8 mouse cellular contexts compared by ENCODE assay signal in the genomic region with DNA sequence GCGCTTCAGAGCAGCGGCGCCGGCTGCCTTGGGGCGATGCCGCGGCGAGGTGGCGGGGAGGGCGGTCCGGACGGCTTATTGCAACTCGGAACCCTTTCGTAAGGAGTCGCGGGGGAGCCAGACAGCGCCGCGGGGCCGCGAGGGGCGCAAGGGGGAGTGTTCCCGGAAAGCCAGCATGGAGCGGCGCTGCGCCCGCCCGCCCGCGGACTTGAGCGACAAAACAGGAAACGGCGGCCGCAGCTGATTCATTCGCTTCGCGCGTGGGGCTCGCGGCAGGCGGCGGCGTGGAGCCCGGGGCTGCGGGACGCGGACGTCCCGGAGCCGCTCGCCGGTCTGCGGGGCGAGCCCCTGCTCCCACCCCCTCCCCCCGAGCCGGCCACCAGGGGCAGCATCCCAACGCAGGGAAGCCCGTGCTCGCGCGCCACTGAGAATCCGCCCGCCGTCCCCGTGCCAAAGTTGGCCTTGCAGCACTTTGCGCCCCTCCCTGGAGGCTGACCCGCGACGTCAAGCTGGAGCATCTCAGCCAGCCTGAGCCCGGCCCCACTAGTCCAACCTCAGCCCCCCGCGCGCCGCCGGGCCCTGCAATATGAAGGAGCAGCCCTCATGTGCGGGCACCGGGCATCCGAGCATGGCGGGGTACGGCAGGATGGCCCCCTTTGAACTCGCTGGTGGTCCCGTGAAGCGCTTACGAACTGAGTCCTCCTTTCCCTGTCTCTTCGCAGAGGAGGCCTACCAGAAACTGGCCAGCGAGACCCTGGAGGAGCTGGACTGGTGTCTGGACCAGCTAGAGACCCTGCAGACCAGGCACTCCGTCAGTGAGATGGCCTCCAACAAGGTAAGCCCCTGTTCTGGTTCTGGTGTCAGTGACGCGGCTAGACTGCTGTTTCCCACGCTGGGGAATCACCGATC.
DNase-seq lines count a peak whose midpoint lies in the region; ATAC-seq and TF ChIP-seq lines count a peak whose summit lies in the region.

No protein-coding gene starts in this region.

- ATAC-seq in CD4-positive, CD25-positive, alpha-beta regulatory T cell, adult 4 months = peak; percentile 48
- peak; percentile 69 for ATAC-seq in heart, embryonic 15.5 days (replicated peaks; ENCODE audit: insufficient number of reproducible peaks, insufficient read depth, low FRiP score, low read depth)
- ATAC-seq in liver, embryonic 16.5 days (ENCODE audit: low read depth) = peak; percentile 57
- peak; percentile 86 for ATAC-seq in neural tube, embryonic 11.5 days (ENCODE audit: insufficient read depth, low FRiP score, low TSS enrichment)
- ATAC-seq in stomach, postnatal 0 days (ENCODE audit: low FRiP score, low TSS enrichment) = peak; percentile 83

- peak overlapping the region; percentile 86 for H3K9ac ChIP-seq in heart, embryonic 15.5 days
- H3K9ac ChIP-seq in liver, embryonic 16.5 days (ENCODE audit: low read depth, low read length) = peak overlapping the region; percentile 26
- H3K9ac ChIP-seq in neural tube, embryonic 11.5 days (ENCODE audit: low read length) = peak overlapping the region; percentile 80
- peak overlapping the region; percentile 73 for H3K9ac ChIP-seq in stomach, postnatal 0 days (ENCODE audit: low read length)

- H3K27ac ChIP-seq in heart, embryonic 15.5 days = peak overlapping the region; percentile 78
- H3K27ac ChIP-seq in liver, embryonic 16.5 days (ENCODE audit: low read length) = no peak overlapping the region
- peak overlapping the region; percentile 56; the same call in 1 of the 2 replicates for H3K27ac ChIP-seq in neural tube, embryonic 11.5 days (ENCODE audit: low read depth, low read length)
- peak overlapping the region; percentile 74; the same call in 1 of the 2 replicates for H3K27ac ChIP-seq in stomach, postnatal 0 days (replicated peaks)

- no peaks in the 10 kb centered on the region for H3K9me3 ChIP-seq in heart, embryonic 15.5 days (replicated peaks)
- no peaks in the 10 kb centered on the region for H3K9me3 ChIP-seq in liver, embryonic 16.5 days (replicated peaks; ENCODE audit: control insufficient read depth, low read length)
- no peaks in the 10 kb centered on the region for H3K9me3 ChIP-seq in neural tube, embryonic 11.5 days (ENCODE audit: control insufficient read depth, low read length)
- H3K9me3 ChIP-seq in stomach, postnatal 0 days (ENCODE audit: control insufficient read depth, low read length) = no peaks in the 10 kb centered on the region

- TF ChIP-seq CTCF in stomach, postnatal 0 days (IDR thresholded peaks at IDR 0.05; ENCODE audit: low read depth) = peak; percentile 62

- WGBS in heart, embryonic 15.5 days = 1% methylated on average over 77 of the region's 91 CpGs
- WGBS in liver, embryonic 16.5 days (ENCODE audit: insufficient replicate concordance) = 2% methylated on average over 83 of the region's 91 CpGs
- WGBS in neural tube, embryonic 11.5 days = under 1% methylated on average over 55 of the region's 91 CpGs
- WGBS in stomach, postnatal 0 days = 1% methylated on average over 77 of the region's 91 CpGs

- no peaks in the 10 kb centered on the region for H3K36me3 ChIP-seq in heart, embryonic 15.5 days
- no peaks in the 10 kb centered on the region for H3K36me3 ChIP-seq in liver, embryonic 16.5 days (ENCODE audit: control insufficient read depth, insufficient read depth)
- H3K36me3 ChIP-seq in neural tube, embryonic 11.5 days (ENCODE audit: control insufficient read depth, insufficient read depth, low read length) = no peaks in the 10 kb centered on the region
- H3K36me3 ChIP-seq in stomach, postnatal 0 days (ENCODE audit: control insufficient read depth, insufficient read depth, low read length) = no peaks in the 10 kb centered on the region

- peak; percentile 74 for DNase-seq in brain, adult 2 months (ENCODE audit: low read depth, low spot score)
- peak; percentile 25 for DNase-seq in fibroblast of lung, adult 2 months (ENCODE audit: low read depth)
- peak; percentile 42 to 66 for DNase-seq in kidney, postnatal 36 days
- peak; percentile 84 for DNase-seq in neural tube, embryonic 11.5 days (ENCODE audit: low spot score)
- peak; percentile 79 for DNase-seq in stomach, postnatal 0 days (ENCODE audit: low spot score)

- peaks cover 34% of the 10 kb centered on the region for H3K4me1 ChIP-seq in heart, embryonic 15.5 days (replicated peaks)
- peaks cover 11% of the 10 kb centered on the region for H3K4me1 ChIP-seq in liver, embryonic 16.5 days (ENCODE audit: control insufficient read depth, low read depth, low read length)
- H3K4me1 ChIP-seq in neural tube, embryonic 11.5 days (ENCODE audit: control insufficient read depth, insufficient read depth, low read length) = peaks cover 5% of the 10 kb centered on the region; the same call in 1 of the 2 replicates
- H3K4me1 ChIP-seq in stomach, postnatal 0 days (replicated peaks; ENCODE audit: control insufficient read depth, insufficient read depth) = no peaks in the 10 kb centered on the region

- peak overlapping the region; percentile 88 for H3K4me3 ChIP-seq in heart, embryonic 15.5 days
- H3K4me3 ChIP-seq in liver, embryonic 16.5 days (ENCODE audit: low read depth, low read length) = peak overlapping the region; percentile 59
- peak overlapping the region; percentile 75 for H3K4me3 ChIP-seq in neural tube, embryonic 11.5 days (ENCODE audit: low read depth, low read length)
- H3K4me3 ChIP-seq in stomach, postnatal 0 days (ENCODE audit: low read depth, low read length) = peak overlapping the region; percentile 72

- no peak for TF ChIP-seq EP300 in stomach, postnatal 0 days (optimal IDR thresholded peaks at IDR 0.05)

- H3K27me3 ChIP-seq in heart, embryonic 15.5 days = no peaks in the 10 kb centered on the region
- peaks cover 14% of the 10 kb centered on the region for H3K27me3 ChIP-seq in liver, embryonic 16.5 days (ENCODE audit: control insufficient read depth, insufficient read depth, low read depth, low read length)
- no peaks in the 10 kb centered on the region for H3K27me3 ChIP-seq in neural tube, embryonic 11.5 days (ENCODE audit: control insufficient read depth, insufficient read depth, low read length)
- H3K27me3 ChIP-seq in stomach, postnatal 0 days (ENCODE audit: control insufficient read depth, insufficient read depth, low read length) = no peaks in the 10 kb centered on the region

- peak overlapping the region; percentile 93 for H3K4me2 ChIP-seq in heart, embryonic 15.5 days
- H3K4me2 ChIP-seq in liver, embryonic 16.5 days (ENCODE audit: low read depth, low read length) = peak overlapping the region; percentile 73
- peak overlapping the region; percentile 75 for H3K4me2 ChIP-seq in neural tube, embryonic 11.5 days (ENCODE audit: low read depth)
- H3K4me2 ChIP-seq in stomach, postnatal 0 days (replicated peaks; ENCODE audit: low read depth) = peak overlapping the region; percentile 92

Comparison
In these comparisons a context has a peak if more than half of its experiments do, and no peak if none do; other contexts are left out.
1. DNase-seq: peak in every context shown above with its lines; median percentile 84 in neural tube, embryonic 11.5 days; 79 in stomach, postnatal 0 days; 74 in brain, adult 2 months; 54 in kidney, postnatal 36 days; 25 in fibroblast of lung, adult 2 months.
2. H3K9ac ChIP-seq: peak in every context shown above with its lines; median percentile 86 in heart, embryonic 15.5 days; 80 in neural tube, embryonic 11.5 days; 73 in stomach, postnatal 0 days; 26 in liver, embryonic 16.5 days.